Mouse (Mus musculus): Measurements from ENCODE around the gene Vmac. TPM values are rescaled to one million over a fixed set of nuclear protein-coding genes. Genes with fewer than 3 reads are reported as not detected.

Vmac gene
- polyA plus RNA-seq, 1 experiment: 52.3 TPM

DNA sequence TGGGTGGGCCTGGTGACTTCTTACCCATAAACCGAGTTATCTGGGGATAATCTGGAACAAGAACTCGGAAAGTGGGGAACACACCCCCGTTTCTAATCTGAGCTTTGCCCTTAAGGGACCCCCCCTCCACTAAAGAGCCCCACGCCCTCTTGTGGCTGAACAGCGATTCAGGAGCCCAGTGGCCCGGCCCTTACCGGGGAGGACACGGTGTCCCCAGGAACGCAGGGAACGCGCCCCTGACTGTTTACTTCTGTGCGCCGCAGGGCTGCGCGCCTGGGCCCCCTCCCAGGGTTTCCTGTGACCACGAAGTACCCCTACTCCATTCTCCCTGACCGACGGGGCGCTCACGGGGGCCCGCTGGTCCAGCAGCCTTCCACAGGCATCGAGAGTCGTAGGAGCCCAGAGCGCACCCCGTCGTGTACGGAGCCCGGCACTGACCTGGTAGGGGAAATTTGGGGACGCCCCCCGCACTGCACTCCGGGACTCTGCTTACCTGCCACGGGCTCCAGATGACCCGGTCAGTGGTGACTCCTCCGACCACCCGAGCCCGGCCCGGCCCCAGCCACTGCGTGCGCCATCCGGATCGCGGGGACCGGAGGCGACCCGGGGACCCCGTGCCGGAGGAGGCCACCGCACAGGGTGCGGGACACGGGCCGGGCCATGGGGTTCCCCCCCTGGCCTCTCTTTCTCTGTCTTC is 39.0 kb upstream of the Vmac start:
- no peaks in the 10 kb centered on the region for H3K27me3 ChIP-seq (ENCODE audit: control insufficient read depth, insufficient read depth, low read length)
- H3K36me3 ChIP-seq (ENCODE audit: control insufficient read depth, insufficient read depth, low read length): no peaks in the 10 kb centered on the region
- H3K27ac ChIP-seq (ENCODE audit: control insufficient read depth, insufficient read depth, low read length): no peak overlapping the region
- no peak for TF ChIP-seq POLR2A (IDR thresholded peaks at IDR 0.05; ENCODE audit: control insufficient read depth, extremely low read depth, insufficient read depth, low read length, poor library complexity)
- no peak for TF ChIP-seq CTCF (IDR thresholded peaks at IDR 0.05; ENCODE audit: borderline replicate concordance, control insufficient read depth, extremely low read depth, insufficient read depth, low read length, poor library complexity)
- 3% methylated on average over 51 of the region's 51 CpGs for WGBS
- DNase-seq: no peak
- peaks cover 39% of the 10 kb centered on the region for H3K4me1 ChIP-seq (replicated peaks; ENCODE audit: control insufficient read depth, insufficient read depth, low read length)
- H3K4me3 ChIP-seq (ENCODE audit: control insufficient read depth, insufficient read depth, low read length): peak overlapping the region; percentile 35

DNA sequence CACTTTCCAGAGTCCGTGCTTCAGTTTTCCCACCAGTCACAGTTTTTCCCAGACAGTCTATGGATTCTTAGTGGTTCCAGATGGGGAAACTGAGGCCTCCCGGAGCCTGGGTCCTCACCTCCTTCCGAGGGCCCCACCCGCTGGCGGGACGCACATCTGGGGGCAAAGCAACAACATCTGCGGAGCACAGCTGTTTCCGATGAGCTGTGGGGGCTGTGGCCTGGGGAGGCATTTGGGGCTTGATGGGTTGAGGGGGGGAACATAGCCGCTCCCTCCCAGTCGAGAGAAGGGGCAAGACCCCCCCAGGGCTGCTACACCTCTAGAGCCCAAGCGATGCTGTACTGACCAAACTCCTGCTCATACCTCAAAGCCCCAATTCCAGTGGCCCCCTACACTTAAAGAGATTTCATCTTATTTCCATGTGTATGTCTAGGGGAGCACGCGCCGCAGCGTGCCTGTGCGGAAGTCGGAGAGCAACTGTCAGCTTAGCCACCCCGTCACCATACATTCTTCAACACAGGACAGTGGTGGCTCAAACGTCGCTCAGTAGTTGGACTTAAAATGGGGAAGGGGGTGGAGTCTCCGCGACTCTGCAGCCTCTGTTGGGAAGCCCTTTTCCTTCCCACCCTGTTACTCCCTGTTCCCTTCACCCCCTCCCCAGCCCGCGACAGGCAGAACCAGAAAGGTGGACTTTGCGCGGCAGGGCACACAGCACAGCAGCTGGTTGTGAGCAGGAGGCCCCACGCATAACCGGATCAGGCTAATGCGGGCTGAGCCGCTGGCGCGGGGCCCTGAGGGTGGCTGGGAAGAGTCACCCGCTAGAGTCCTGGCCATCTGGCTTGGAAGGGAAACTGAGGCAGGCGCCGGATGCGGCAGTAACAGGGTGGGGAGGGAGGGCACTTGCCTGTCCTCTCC is 36.7 kb upstream of the Vmac start:
- Histone ChIP-seq H3K4me1 (replicated peaks; ENCODE audit: control insufficient read depth, insufficient read depth, low read length) (peaks cover 31% of the 10 kb centered on the region), H3K4me3 (ENCODE audit: control insufficient read depth, insufficient read depth, low read length) (no peak overlapping the region), H3K27me3 (ENCODE audit: control insufficient read depth, insufficient read depth, low read length) (no peaks in the 10 kb centered on the region), H3K36me3 (ENCODE audit: control insufficient read depth, insufficient read depth, low read length) (no peaks in the 10 kb centered on the region), H3K27ac (ENCODE audit: control insufficient read depth, insufficient read depth, low read length) (no peak overlapping the region)
- no peak for DNase-seq
- WGBS: 12% methylated on average over 36 of the region's 36 CpGs
- no peak; the same call in 1 of the 2 replicates for TF ChIP-seq CTCF (IDR thresholded peaks at IDR 0.05; ENCODE audit: borderline replicate concordance, control insufficient read depth, extremely low read depth, insufficient read depth, low read length, poor library complexity)
- TF ChIP-seq POLR2A (IDR thresholded peaks at IDR 0.05; ENCODE audit: control insufficient read depth, extremely low read depth, insufficient read depth, low read length, poor library complexity): no peak

DNA sequence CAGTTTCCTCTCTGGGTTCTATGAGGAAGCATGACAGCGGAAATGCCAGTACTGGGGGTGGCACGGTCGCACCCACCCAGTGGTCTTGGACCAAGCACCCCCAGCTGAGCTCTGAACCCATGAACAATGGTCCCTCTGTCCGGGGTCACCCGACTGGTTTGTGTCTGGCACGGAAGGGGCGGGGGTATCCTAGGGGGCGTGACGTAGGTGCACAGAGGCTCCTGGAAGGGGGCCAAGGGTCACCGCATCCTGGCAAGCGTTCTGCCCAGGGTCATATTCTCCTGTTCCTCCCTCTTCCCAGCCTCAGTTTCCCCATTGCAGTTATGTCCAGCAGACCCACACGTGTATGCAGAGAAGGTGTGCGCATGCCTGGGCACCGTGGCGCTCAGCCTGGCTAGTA is 35.6 kb upstream of the Vmac start:
- H3K27me3 ChIP-seq (ENCODE audit: control insufficient read depth, insufficient read depth, low read length): no peaks in the 10 kb centered on the region

DNA sequence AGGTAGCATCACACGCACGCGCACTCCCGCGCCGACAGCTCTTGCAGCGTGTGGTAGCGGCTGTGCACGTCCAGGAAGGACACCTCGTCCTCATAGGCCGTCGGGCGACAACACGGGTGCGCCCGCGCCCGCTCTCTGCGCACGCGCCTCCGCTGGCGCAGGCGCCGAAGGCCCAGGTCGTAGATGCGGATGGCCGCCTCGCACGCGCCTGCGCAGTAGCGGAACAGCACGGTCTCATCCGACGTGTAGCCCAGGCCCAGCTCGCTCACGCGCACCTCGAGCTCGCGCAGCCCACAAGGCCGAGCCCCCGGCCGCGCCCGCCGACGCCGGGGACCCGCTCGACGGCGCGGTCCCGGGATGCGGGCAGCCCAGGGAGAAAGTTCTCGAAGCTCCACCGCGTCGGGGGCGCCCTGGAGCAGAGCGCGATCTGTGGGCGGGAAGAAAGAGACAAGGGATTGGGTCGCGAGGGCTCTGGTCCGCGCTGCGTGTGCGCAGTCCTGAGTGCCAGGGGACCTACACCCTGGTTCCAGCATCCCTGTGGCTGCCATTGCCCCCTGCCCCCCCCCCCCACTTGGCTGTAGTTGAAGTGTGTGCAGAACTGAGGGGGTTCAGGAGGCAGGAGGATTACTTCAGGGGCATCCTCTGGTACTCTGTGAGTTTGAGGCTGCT is 33.7 kb upstream of the Vmac start:
- TF ChIP-seq POLR2A (IDR thresholded peaks at IDR 0.05; ENCODE audit: control insufficient read depth, extremely low read depth, insufficient read depth, low read length, poor library complexity): no peak
- TF ChIP-seq CTCF (IDR thresholded peaks at IDR 0.05; ENCODE audit: borderline replicate concordance, control insufficient read depth, extremely low read depth, insufficient read depth, low read length, poor library complexity): no peak
- no peak for DNase-seq
- peaks cover 15% of the 10 kb centered on the region for H3K4me1 ChIP-seq (replicated peaks; ENCODE audit: control insufficient read depth, insufficient read depth, low read length)
- WGBS: 71% methylated on average over 71 of the region's 71 CpGs
- no peak overlapping the region for H3K4me3 ChIP-seq (ENCODE audit: control insufficient read depth, insufficient read depth, low read length)
- H3K27ac ChIP-seq (ENCODE audit: control insufficient read depth, insufficient read depth, low read length): no peak overlapping the region
- H3K27me3 ChIP-seq (ENCODE audit: control insufficient read depth, insufficient read depth, low read length): no peaks in the 10 kb centered on the region
- H3K36me3 ChIP-seq (ENCODE audit: control insufficient read depth, insufficient read depth, low read length): no peaks in the 10 kb centered on the region

More for the DNA sequence above, 35.6 kb upstream of the Vmac start:
- Histone ChIP-seq H3K36me3 (ENCODE audit: control insufficient read depth, insufficient read depth, low read length) (no peaks in the 10 kb centered on the region), H3K4me3 (ENCODE audit: control insufficient read depth, insufficient read depth, low read length) (no peak overlapping the region), H3K27ac (ENCODE audit: control insufficient read depth, insufficient read depth, low read length) (no peak overlapping the region), H3K4me1 (replicated peaks; ENCODE audit: control insufficient read depth, insufficient read depth, low read length) (peaks cover 30% of the 10 kb centered on the region)
- DNase-seq: no peak
- WGBS: 62% methylated on average over 15 of the region's 15 CpGs
- TF ChIP-seq CTCF (IDR thresholded peaks at IDR 0.05; ENCODE audit: borderline replicate concordance, control insufficient read depth, extremely low read depth, insufficient read depth, low read length, poor library complexity) (no peak), POLR2A (IDR thresholded peaks at IDR 0.05; ENCODE audit: control insufficient read depth, extremely low read depth, insufficient read depth, low read length, poor library complexity) (no peak)

DNA sequence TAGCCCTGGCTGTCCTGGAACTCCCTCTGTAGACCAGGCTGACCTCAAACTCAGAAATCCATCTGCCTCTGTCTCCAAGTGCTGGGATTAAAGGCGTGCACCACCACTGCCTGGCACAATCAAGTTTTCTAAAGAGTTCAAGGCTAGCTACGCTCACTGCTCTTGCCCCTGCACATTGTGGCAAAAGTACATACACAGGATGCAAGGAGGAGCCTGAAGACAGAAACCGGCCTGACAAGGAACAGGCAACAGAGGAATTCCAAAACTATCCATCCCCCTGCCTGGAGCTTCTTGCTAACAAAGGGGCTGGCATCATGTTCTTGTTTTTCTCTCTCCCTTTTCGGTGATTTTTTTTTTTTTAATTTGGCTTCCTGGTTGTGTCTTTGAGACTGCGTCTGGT is 26.4 kb upstream of the Vmac start:
- TF ChIP-seq POLR2A (IDR thresholded peaks at IDR 0.05; ENCODE audit: control insufficient read depth, extremely low read depth, insufficient read depth, low read length, poor library complexity) (no peak), CTCF (IDR thresholded peaks at IDR 0.05; ENCODE audit: borderline replicate concordance, control insufficient read depth, extremely low read depth, insufficient read depth, low read length, poor library complexity) (no peak)
- no peak overlapping the region for H3K27ac ChIP-seq (ENCODE audit: control insufficient read depth, insufficient read depth, low read length)
- WGBS: 37% methylated on average over 5 of the region's 5 CpGs
- H3K27me3 ChIP-seq (ENCODE audit: control insufficient read depth, insufficient read depth, low read length): no peaks in the 10 kb centered on the region
- DNase-seq: no peak
- H3K4me3 ChIP-seq (ENCODE audit: control insufficient read depth, insufficient read depth, low read length): no peak overlapping the region
- H3K4me1 ChIP-seq (replicated peaks; ENCODE audit: control insufficient read depth, insufficient read depth, low read length): 0 out of 2 replicates have a peak, but pooled peaks cover 2% of the 10 kb centered on the region
- no peaks in the 10 kb centered on the region for H3K36me3 ChIP-seq (ENCODE audit: control insufficient read depth, insufficient read depth, low read length)

DNA sequence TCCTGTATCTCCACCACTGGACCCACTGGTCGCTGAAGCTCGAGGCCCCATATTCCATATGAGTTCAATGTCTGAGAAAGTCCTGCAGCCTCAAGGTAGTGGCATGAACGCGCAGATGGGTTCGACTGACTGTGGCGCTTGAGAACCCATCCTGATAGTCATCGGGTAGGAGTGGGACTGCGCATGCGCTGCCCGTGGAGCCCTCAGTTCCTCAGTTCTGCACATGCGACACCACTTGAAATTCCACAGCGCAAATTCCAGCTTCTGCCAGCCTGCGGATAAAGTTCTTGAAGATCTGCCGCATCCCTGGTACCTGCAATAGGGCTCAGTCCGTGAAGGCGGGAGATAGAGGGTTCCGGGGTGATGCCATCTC is 23.0 kb upstream of the Vmac start:
- TF ChIP-seq CTCF (IDR thresholded peaks at IDR 0.05; ENCODE audit: borderline replicate concordance, control insufficient read depth, extremely low read depth, insufficient read depth, low read length, poor library complexity): no peak
- no peak for TF ChIP-seq POLR2A (IDR thresholded peaks at IDR 0.05; ENCODE audit: control insufficient read depth, extremely low read depth, insufficient read depth, low read length, poor library complexity)
- H3K4me3 ChIP-seq (ENCODE audit: control insufficient read depth, insufficient read depth, low read length): no peak overlapping the region
- no peak for DNase-seq
- no peak overlapping the region for H3K27ac ChIP-seq (ENCODE audit: control insufficient read depth, insufficient read depth, low read length)
- WGBS: 92% methylated on average over 17 of the region's 17 CpGs
- 0 out of 2 replicates have a peak, but pooled peaks cover 2% of the 10 kb centered on the region for H3K4me1 ChIP-seq (replicated peaks; ENCODE audit: control insufficient read depth, insufficient read depth, low read length)
- no peaks in the 10 kb centered on the region for H3K36me3 ChIP-seq (ENCODE audit: control insufficient read depth, insufficient read depth, low read length)
- no peaks in the 10 kb centered on the region for H3K27me3 ChIP-seq (ENCODE audit: control insufficient read depth, insufficient read depth, low read length)

Measured in thymus, adult 2 months (tissue).